Mouse (Mus musculus) neural tube, embryonic 12.5 days (tissue): ENCODE data around the gene Bpifb9b. TPM values are rescaled to one million over a fixed set of nuclear protein-coding genes. Genes with fewer than 3 reads are reported as not detected.
"Not testable (repeated sequence)": the region's sequence is repeated elsewhere in the genome, so short reads cannot be mapped to it uniquely, and the experiment has no call there.

Experiments used
- ATAC-seq: fragments of 200-750 bp; cut with Nextera tagmentation; 2 replicates; pipeline ENCODE4 v1.8.0; 2017; ENCODE audit warnings: low read depth, mild to moderate bottlenecking, moderate TSS enrichment, moderate library complexity; ENCODE audit not compliant: low FRiP score
- H3K27ac ChIP-seq: fragments of 300-500 bp; sonication (generic); 2 replicates; pipeline ENCODE4 v1.5.1; 2016
- H3K27me3 ChIP-seq: fragments of 300-500 bp; sonication (generic); replicated peaks from 2 replicates; pipeline ENCODE4 v1.6.1; 2016; ENCODE audit warnings: mild to moderate bottlenecking
- H3K36me3 ChIP-seq: fragments of 300-500 bp; sonication (generic); 2 replicates; pipeline ENCODE4 v1.6.1; 2016; ENCODE audit warnings: mild to moderate bottlenecking
- H3K4me1 ChIP-seq: fragments of 300-500 bp; sonication (generic); 2 replicates; pipeline ENCODE4 v1.6.1; 2016
- H3K4me2 ChIP-seq: fragments of 300-500 bp; sonication (generic); replicated peaks from 2 replicates; pipeline ENCODE4 v1.6.1; 2016; ENCODE audit warnings: mild to moderate bottlenecking
- H3K4me3 ChIP-seq: fragments of 300-500 bp; sonication (generic); 2 replicates; pipeline ENCODE4 v1.5.1; 2016
- H3K9ac ChIP-seq: fragments of 300-500 bp; sonication (generic); 2 replicates; pipeline ENCODE4 v1.6.1; 2016; ENCODE audit warnings: mild to moderate bottlenecking
- H3K9me3 ChIP-seq: fragments of 300-500 bp; sonication (generic); 2 replicates; pipeline ENCODE4 v1.6.1; 2016; ENCODE audit warnings: mild to moderate bottlenecking
- WGBS: fragments of 180-500 bp; shearing (Covaris S2); methylation state at CpG from one replicate; pipeline ENCODE4 v1.1.7; 2016; 5-methylcytosine and 5-hydroxymethylcytosine counted together
- polyA plus RNA-seq: library from polyadenylated mRNA; unstranded; fragments of >200 nt; fragmentation: Nextera tagmentation; extraction: Ambion mirVana; gene quantifications from 2 replicates; pipeline ENCODE4 v1.2.1, GENCODE M21; 2016

The Bpifb9b gene
- polyA plus RNA-seq, 1 experiment from 2014 or later: not detected

DNA sequence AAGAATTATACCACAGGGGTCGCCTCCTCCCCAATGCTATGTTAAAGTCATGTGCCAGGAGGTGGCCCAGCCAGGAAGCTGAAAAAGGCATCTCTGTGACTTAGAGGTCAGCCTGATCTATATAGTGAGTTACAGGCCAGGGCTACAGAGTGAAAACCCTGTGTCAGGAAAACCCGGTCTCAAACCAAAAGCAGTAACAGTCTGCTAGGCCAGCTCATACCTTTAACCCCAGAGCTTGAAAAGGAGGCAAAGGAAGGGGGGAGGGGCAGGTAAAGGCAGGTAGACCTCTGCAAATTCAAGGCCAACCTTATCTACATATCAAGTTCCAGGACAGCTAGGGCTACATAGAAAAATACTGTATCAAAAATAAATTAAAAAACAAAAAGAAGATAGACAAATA, 32.3 kb downstream of the Bpifb9b start:
- H3K36me3 ChIP-seq: peaks cover 15% of the 10 kb centered on the region; the same call in 1 of the 2 replicates
- H3K4me3 ChIP-seq: no peak overlapping the region
- no peaks in the 10 kb centered on the region for H3K27me3 ChIP-seq
- H3K9me3 ChIP-seq: no peaks in the 10 kb centered on the region
- no peak for ATAC-seq
- H3K4me1 ChIP-seq: no peaks in the 10 kb centered on the region
- WGBS: 68% methylated on average over 2 of the region's 2 CpGs
- H3K27ac ChIP-seq: no peak overlapping the region
- no peak overlapping the region for H3K4me2 ChIP-seq
- H3K9ac ChIP-seq: no peak overlapping the region

DNA sequence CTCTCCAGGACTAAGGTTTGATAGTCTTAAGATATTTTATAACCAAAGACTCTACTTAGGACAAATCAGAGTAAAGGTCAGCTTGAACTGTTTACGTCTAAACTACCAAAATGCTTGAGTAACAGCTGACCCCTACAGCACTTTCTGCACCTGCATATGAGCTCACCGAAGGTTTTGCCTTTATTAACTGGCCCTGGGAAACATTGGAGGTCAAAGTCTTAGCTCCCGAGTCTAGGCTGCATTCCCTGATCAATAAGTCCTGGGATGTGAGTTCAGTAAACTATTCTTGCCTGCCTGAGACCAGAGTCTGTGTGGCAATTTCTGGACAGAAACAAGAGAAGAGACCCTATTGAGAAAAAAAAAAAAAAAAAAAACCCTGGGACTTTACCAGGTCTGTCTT, 41.1 kb downstream of the Bpifb9b start:
- Histone ChIP-seq H3K4me3 (no peak overlapping the region), H3K4me2 (no peak overlapping the region), H3K9ac (no peak overlapping the region), H3K36me3 (peaks cover 33% of the 10 kb centered on the region; the same call in 1 of the 2 replicates), H3K27ac (no peak overlapping the region), H3K4me1 (no peaks in the 10 kb centered on the region), H3K27me3 (no peaks in the 10 kb centered on the region), H3K9me3 (no peaks in the 10 kb centered on the region)
- ATAC-seq: no peak
- 91% methylated on average over 3 of the region's 3 CpGs for WGBS

DNA sequence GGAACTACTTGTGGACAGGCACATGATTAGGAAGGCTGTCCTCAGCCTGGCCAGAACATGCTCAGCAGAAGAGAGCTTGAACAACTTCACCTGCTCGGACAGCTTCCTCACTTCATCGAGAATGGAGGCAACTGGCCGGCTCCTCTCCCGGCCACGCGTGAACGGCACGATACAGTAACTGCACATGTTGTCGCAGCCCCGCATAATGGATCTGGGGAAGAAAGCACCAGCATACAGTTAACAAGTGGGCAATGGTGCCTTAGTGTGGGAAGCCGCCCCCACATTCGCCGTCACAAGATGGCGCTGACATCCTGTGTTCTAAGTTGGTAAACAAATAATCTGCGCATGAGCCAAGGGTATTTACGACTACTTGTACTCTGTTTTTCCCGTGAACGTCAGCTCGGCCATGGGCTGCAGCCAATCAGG, 47.0 kb downstream of the Bpifb9b start:
- 82% methylated on average over 16 of the region's 19 CpGs for WGBS
- not testable (repeated sequence) for H3K27ac ChIP-seq, ATAC-seq, H3K4me1 ChIP-seq, H3K27me3 ChIP-seq, H3K9me3 ChIP-seq
- 0 out of 2 replicates have a peak overlapping the region, but pooled peaks have one; percentile 26 for H3K9ac ChIP-seq
- H3K4me2 ChIP-seq: peak overlapping the region; percentile 43
- H3K36me3 ChIP-seq: peaks cover 21% of the 10 kb centered on the region; the same call in 1 of the 2 replicates
- H3K4me3 ChIP-seq: peak overlapping the region; percentile 21

DNA sequence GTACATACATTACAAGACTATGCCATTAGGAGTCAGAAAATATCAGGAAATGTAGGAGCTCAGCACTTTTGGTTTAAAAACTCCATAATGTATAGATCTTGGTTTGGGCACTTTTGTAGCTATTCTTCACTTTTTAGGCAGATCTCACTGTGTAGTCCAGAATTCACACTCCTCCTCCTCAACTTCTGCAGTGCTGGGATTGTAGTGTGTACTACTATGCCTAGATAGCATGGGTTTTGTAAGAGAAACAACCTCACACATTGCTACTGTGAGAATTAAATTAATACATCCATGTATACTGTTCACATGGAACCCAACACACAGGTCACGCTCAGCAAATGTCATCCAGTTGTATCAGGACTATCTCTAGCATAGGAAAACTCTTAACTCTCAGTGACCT, 60.5 kb downstream of the Bpifb9b start:
- H3K27ac ChIP-seq: no peak overlapping the region
- 96% methylated on average over 1 of the region's 1 CpGs for WGBS
- peaks cover 41% of the 10 kb centered on the region for H3K36me3 ChIP-seq
- no peak overlapping the region for H3K4me2 ChIP-seq
- no peak for ATAC-seq
- H3K27me3 ChIP-seq: no peaks in the 10 kb centered on the region
- no peaks in the 10 kb centered on the region for H3K4me1 ChIP-seq
- H3K4me3 ChIP-seq: no peak overlapping the region
- H3K9me3 ChIP-seq: no peaks in the 10 kb centered on the region
- H3K9ac ChIP-seq: no peak overlapping the region

Other genes with a start within 250 kb of the Bpifb9b start
- not detected in 2 replicates for gene Bpifa3, start 176.9 kb upstream of the Bpifb9b start, polyA plus RNA-seq
- not detected in 2 replicates for gene Bpifa1, start 164.3 kb upstream of the Bpifb9b start, polyA plus RNA-seq
- not detected in 2 replicates for gene Bpifa5, start 144.6 kb upstream of the Bpifb9b start, polyA plus RNA-seq
- not detected in 2 replicates for gene Bpifb1, start 116.4 kb upstream of the Bpifb9b start, polyA plus RNA-seq
- gene Bpifb5, start 83.5 kb upstream of the Bpifb9b start, polyA plus RNA-seq: not detected in 2 replicates
- gene Bpifb9a, start 49.4 kb upstream of the Bpifb9b start, polyA plus RNA-seq: not detected in 2 replicates
- gene Cdk5rap1, start 65.8 kb downstream of the Bpifb9b start, polyA plus RNA-seq: 15.2 and 15.7 TPM in 2 replicates
- gene Snta1, start 100.9 kb downstream of the Bpifb9b start, polyA plus RNA-seq: 7.3 and 8.6 TPM in 2 replicates
- gene Cbfa2t2, start 129.3 kb downstream of the Bpifb9b start, polyA plus RNA-seq: 62.4 and 67.0 TPM in 2 replicates
- 2.2 and 3.2 TPM in 2 replicates for gene 1700003F12Rik, start 239.9 kb downstream of the Bpifb9b start, polyA plus RNA-seq
- 0.47 and 1.0 TPM in 2 replicates for gene Actl10, start 244.5 kb downstream of the Bpifb9b start, polyA plus RNA-seq